Mouse (Mus musculus): ENCODE measurements around the gene Rap1gap. TPM values are rescaled to one million over a fixed set of nuclear protein-coding genes. Genes with fewer than 3 reads are reported as not detected.

Rap1gap gene
- polyA plus RNA-seq, 1 experiment from 2014 or later: 3.9 TPM

DNA sequence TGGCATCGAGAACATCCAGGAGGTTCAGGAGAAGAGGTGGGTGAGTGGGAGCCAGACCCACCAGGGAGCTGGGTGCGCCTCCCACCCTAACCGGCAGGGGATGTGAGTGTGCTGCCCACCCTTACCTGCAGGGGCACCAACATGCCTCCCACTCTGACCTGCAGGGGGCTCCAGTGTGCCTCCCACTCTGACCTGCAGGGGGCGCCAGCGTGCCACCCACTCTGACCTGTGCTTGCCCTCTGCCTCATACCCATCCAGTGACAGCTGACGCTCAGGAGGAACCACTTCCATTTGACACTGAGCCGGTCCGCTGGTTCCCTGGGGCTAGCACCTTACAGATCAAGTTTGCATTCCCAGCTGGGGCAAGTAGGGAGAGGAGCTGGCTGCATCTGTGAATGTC is 60.2 kb downstream of the Rap1gap start:
- H3K36me3 ChIP-seq (ENCODE audit: control insufficient read depth, insufficient read depth, low read length): no peaks in the 10 kb centered on the region
- no peak overlapping the region for H3K27ac ChIP-seq (replicated peaks in 1 of 2; ENCODE audit: control insufficient read depth in 1 of 2, insufficient read depth in 1 of 2, low read depth in 2 of 2, low read length in 2 of 2)
- no peak for ATAC-seq (ENCODE audit: insufficient number of reproducible peaks, insufficient read depth, low FRiP score, low read depth)
- H3K9ac ChIP-seq (ENCODE audit: low read length): peak overlapping the region; percentile 51; the same call in 1 of the 2 replicates
- 43% methylated on average over 8 of the region's 8 CpGs for WGBS
- no peaks in the 10 kb centered on the region for H3K9me3 ChIP-seq (ENCODE audit: control insufficient read depth, low read length)
- peak overlapping the region; percentile 54 for H3K4me2 ChIP-seq (ENCODE audit: low read length)
- peak overlapping the region; percentile 23 to 24; a peak in 3 of 4 replicates for H3K4me3 ChIP-seq (ENCODE audit: control insufficient read depth in 1 of 2, insufficient read depth in 1 of 2, low read depth in 1 of 2, low read length in 2 of 2)
- H3K27me3 ChIP-seq (ENCODE audit: control insufficient read depth, insufficient read depth, low read length): peaks cover 52% of the 10 kb centered on the region
- H3K4me1 ChIP-seq (ENCODE audit: control insufficient read depth in 2 of 2, insufficient read depth in 2 of 2, low read length in 2 of 2): peaks cover 0 to under 1% of the 10 kb centered on the region in 2 experiments; a peak in 1 of 4 replicates

DNA sequence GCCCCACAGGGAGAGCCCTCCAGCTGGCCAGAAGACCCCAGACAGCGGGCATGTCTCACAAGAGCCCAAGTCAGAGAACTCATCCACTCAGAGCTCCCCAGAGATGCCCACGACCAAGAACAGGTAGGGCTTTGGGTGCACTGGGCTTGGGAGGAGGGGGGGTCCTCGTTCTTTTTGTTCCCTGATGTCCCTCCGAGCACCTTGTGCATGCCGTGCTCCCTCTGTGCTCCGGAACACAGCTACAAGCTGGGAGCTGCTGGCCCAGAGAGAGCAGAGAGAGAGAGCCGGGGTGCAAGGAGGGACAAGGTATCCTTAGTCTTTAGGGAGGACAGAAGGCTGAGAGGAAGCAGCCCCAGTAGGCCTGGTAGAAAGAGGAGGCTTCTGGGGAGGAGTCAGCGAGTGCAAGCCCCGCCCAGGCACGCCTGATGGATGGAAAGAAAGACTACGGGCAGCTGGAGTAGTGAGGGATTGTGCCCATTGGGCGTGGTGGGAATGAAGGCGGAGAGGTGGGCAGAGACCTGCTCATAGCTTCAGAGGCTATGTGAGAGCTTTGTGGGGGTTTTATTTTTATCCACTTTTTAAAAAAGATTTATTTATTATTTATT is 61.1 kb downstream of the Rap1gap start:
- no peaks in the 10 kb centered on the region; a peak in 1 of 4 replicates for H3K4me1 ChIP-seq (ENCODE audit: control insufficient read depth in 2 of 2, insufficient read depth in 2 of 2, low read length in 2 of 2)
- WGBS: 73% methylated on average over 13 of the region's 13 CpGs

DNA sequence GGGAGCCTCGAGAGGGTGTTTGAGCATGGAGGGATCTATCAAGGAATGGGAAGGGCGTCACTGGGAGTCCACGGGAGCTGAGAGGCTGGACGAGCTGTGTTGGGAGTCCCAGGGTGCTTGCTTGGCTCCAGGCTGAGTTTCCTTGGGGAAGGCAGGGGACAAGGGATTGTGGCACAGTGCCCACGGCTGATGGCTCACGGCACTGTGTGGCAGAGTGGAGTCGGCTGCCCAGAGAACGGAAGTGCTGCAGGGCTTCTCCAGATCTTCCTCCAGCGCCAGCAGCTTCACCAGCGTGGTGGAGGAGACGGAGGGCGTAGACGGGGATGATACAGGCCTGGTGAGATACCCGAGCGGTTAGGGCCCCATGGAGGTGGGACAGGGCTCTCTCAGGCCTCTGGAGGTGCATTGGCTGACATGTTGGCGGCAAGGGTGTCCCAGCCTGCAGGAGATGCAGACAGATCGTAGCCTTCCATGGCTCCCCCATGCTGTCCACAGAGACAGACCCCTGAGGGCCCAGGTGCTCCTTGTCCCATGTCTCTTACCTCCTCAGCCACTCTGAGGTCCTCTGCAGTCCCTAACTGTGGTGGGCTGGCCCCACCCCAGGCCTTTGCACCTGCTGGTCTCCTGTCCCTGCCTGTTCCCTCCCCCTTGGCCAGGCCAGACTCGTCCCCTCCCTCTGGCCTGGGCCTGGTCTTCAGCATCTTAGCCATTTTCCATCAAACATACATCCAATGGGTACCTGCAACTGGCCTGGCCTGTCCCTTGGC is 62.4 kb downstream of the Rap1gap start:
- H3K4me1 ChIP-seq (ENCODE audit: control insufficient read depth in 2 of 2, insufficient read depth in 2 of 2, low read length in 2 of 2): no peaks in the 10 kb centered on the region; a peak in 1 of 4 replicates
- H3K27ac ChIP-seq (replicated peaks in 1 of 2; ENCODE audit: control insufficient read depth in 1 of 2, insufficient read depth in 1 of 2, low read depth in 2 of 2, low read length in 2 of 2): no peak overlapping the region
- ATAC-seq (ENCODE audit: insufficient number of reproducible peaks, insufficient read depth, low FRiP score, low read depth): 0 out of 2 replicates have a peak, but pooled peaks have one; percentile 3
- no peaks in the 10 kb centered on the region for H3K9me3 ChIP-seq (ENCODE audit: control insufficient read depth, low read length)
- H3K27me3 ChIP-seq (ENCODE audit: control insufficient read depth, insufficient read depth, low read length): peaks cover 50% of the 10 kb centered on the region
- no peak overlapping the region for H3K4me2 ChIP-seq (ENCODE audit: low read length)
- no peak overlapping the region for H3K9ac ChIP-seq (ENCODE audit: low read length)
- no peak overlapping the region for H3K4me3 ChIP-seq (ENCODE audit: control insufficient read depth in 1 of 2, insufficient read depth in 1 of 2, low read depth in 1 of 2, low read length in 2 of 2)
- WGBS: 73% methylated on average over 18 of the region's 18 CpGs
- H3K36me3 ChIP-seq (ENCODE audit: control insufficient read depth, insufficient read depth, low read length): no peaks in the 10 kb centered on the region

More for the DNA sequence above, 61.1 kb downstream of the Rap1gap start:
- H3K9me3 ChIP-seq (ENCODE audit: control insufficient read depth, low read length): no peaks in the 10 kb centered on the region
- no peak overlapping the region for H3K4me3 ChIP-seq (ENCODE audit: control insufficient read depth in 1 of 2, insufficient read depth in 1 of 2, low read depth in 1 of 2, low read length in 2 of 2)
- H3K36me3 ChIP-seq (ENCODE audit: control insufficient read depth, insufficient read depth, low read length): no peaks in the 10 kb centered on the region
- ATAC-seq (ENCODE audit: insufficient number of reproducible peaks, insufficient read depth, low FRiP score, low read depth): no peak
- H3K27me3 ChIP-seq (ENCODE audit: control insufficient read depth, insufficient read depth, low read length): peaks cover 48% of the 10 kb centered on the region
- no peak overlapping the region for H3K27ac ChIP-seq (replicated peaks in 1 of 2; ENCODE audit: control insufficient read depth in 1 of 2, insufficient read depth in 1 of 2, low read depth in 2 of 2, low read length in 2 of 2)
- H3K4me2 ChIP-seq (ENCODE audit: low read length): no peak overlapping the region
- H3K9ac ChIP-seq (ENCODE audit: low read length): no peak overlapping the region

DNA sequence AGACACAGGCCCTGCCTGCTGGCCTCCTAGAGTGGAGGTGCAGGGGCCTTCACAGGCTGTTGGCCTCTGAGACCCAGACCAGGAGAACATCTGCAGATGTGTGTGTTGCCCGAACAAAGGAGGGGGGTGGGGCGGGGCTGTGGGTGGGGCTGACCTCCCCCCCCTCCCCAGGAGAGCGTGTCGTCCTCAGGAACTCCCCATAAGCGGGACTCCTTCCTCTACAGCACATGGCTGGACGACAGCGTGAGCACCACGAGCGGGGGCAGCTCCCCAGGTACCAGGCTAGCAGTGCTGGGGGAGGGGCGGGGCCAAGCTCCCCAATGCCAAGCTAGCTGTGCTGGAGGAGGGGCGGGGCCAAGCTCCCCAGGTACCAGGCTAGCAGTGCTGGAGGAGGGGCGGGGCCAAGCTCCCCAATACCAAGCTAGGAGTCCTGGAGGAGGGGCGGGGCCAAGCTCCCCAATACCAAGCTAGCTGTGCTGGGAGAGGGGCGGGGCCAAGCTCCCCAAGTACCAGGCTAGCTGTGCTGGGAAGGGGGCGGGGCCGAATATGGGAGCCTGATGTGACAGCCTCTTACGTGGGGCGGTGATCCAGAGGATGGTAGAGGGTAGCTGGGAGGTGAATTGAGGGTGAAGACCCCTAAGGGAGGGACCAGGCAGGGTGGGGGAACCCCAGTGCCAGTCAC is 63.1 kb downstream of the Rap1gap start:
- H3K27ac ChIP-seq (replicated peaks in 1 of 2; ENCODE audit: control insufficient read depth in 1 of 2, insufficient read depth in 1 of 2, low read depth in 2 of 2, low read length in 2 of 2): no peak overlapping the region
- peaks cover 47% of the 10 kb centered on the region for H3K27me3 ChIP-seq (ENCODE audit: control insufficient read depth, insufficient read depth, low read length)
- no peak overlapping the region for H3K4me2 ChIP-seq (ENCODE audit: low read length)
- H3K4me3 ChIP-seq (ENCODE audit: control insufficient read depth in 1 of 2, insufficient read depth in 1 of 2, low read depth in 1 of 2, low read length in 2 of 2): no peak overlapping the region
- no peaks in the 10 kb centered on the region for H3K9me3 ChIP-seq (ENCODE audit: control insufficient read depth, low read length)
- 0 out of 2 replicates have a peak, but pooled peaks have one; percentile 8 for ATAC-seq (ENCODE audit: insufficient number of reproducible peaks, insufficient read depth, low FRiP score, low read depth)
- WGBS: 8% methylated on average over 17 of the region's 18 CpGs
- H3K4me1 ChIP-seq (ENCODE audit: control insufficient read depth in 2 of 2, insufficient read depth in 2 of 2, low read length in 2 of 2): no peaks in the 10 kb centered on the region; a peak in 1 of 4 replicates
- no peaks in the 10 kb centered on the region for H3K36me3 ChIP-seq (ENCODE audit: control insufficient read depth, insufficient read depth, low read length)
- H3K9ac ChIP-seq (ENCODE audit: low read length): no peak overlapping the region

DNA sequence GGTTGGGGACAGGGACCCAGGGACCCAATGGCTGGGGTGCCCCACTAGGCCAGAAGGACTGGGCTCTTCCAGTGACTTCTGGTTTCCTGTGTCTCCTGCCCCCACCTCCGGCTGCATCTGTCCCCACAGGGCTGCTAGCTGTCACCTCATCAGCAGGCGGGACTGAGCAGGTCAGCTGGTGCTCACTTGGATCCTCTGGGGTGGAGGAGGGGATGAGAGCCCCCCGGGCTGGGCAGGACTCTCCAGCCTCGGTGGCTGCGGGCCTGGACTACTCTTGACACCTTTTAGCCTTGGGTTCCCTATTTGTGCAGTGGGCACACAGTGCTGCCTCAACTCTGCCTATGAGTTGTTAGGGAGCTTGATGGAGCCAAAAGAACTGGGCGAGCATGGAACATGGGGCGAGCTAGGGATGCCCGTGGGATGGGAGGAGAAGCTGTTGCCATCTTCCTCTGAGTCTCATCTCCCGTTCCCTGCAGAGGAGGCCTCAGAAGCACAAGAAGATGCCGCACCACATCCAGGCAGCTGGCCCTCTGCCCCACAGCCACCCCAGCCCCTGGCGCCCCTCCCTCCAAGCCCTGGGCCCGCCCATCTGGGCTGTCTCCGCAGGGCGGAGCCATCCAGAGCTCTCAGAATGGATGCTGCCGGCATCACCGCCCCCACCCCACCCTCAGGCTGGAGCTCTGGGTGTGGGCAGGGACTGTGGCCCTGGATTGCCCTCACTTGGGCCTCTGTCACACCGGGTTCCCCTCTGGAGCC is 64.1 kb downstream of the Rap1gap start:
- no peaks in the 10 kb centered on the region; a peak in 1 of 4 replicates for H3K4me1 ChIP-seq (ENCODE audit: control insufficient read depth in 2 of 2, insufficient read depth in 2 of 2, low read length in 2 of 2)
- ATAC-seq (ENCODE audit: insufficient number of reproducible peaks, insufficient read depth, low FRiP score, low read depth): no peak
- no peak overlapping the region for H3K9ac ChIP-seq (ENCODE audit: low read length)
- H3K36me3 ChIP-seq (ENCODE audit: control insufficient read depth, insufficient read depth, low read length): no peaks in the 10 kb centered on the region
- no peak overlapping the region for H3K4me2 ChIP-seq (ENCODE audit: low read length)
- no peak overlapping the region for H3K27ac ChIP-seq (replicated peaks in 1 of 2; ENCODE audit: control insufficient read depth in 1 of 2, insufficient read depth in 1 of 2, low read depth in 2 of 2, low read length in 2 of 2)
- peaks cover 38% of the 10 kb centered on the region for H3K27me3 ChIP-seq (ENCODE audit: control insufficient read depth, insufficient read depth, low read length)
- whole genome bisulfite sequencing: 12% methylated on average over 16 of the region's 17 CpGs
- H3K9me3 ChIP-seq (ENCODE audit: control insufficient read depth, low read length): no peaks in the 10 kb centered on the region
- H3K4me3 ChIP-seq (ENCODE audit: control insufficient read depth in 1 of 2, insufficient read depth in 1 of 2, low read depth in 1 of 2, low read length in 2 of 2): peak overlapping the region in 1 of 2 experiments; percentile 13; a peak in 1 of 4 replicates

DNA sequence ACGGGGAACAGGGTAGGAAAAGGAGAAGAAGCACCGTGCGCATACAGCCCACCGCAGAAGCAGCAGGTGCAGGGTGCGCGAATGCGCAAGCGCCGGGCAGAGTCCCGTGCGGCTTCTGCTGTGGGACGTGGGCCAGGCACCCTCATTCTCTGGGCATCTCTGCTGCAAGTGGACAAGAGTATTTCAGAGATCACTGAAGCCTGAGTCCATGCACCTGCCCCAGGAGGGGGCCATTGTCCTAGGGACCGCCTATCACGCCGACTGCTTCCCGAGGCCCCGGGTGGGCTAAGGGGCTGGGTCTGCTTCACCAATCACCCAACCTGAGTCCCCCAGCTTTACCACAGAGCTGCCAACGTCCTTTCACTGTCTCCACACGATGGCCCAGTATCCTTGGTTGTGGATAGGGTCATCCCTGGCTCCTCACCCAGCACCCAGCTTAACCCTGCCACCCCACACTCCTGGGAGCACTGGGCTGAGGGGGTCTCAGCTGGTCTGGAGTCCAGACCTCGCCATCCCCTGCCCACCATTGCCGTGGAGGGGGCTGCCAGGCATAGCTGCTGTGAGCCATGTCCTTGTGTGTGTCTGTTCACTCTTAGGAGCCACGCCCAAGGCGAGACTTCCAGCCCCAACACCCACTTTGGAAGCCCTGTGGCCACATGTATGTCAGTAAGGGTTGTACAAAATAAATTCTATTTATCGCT is 64.8 kb downstream of the Rap1gap start:
- Histone ChIP-seq H3K27ac (replicated peaks in 1 of 2; ENCODE audit: control insufficient read depth in 1 of 2, insufficient read depth in 1 of 2, low read depth in 2 of 2, low read length in 2 of 2) (no peak overlapping the region), H3K9ac (ENCODE audit: low read length) (no peak overlapping the region), H3K9me3 (ENCODE audit: control insufficient read depth, low read length) (no peaks in the 10 kb centered on the region), H3K27me3 (ENCODE audit: control insufficient read depth, insufficient read depth, low read length) (peaks cover 32% of the 10 kb centered on the region), H3K4me2 (ENCODE audit: low read length) (no peak overlapping the region), H3K4me3 (ENCODE audit: control insufficient read depth in 1 of 2, insufficient read depth in 1 of 2, low read depth in 1 of 2, low read length in 2 of 2) (peak overlapping the region in 1 of 2 experiments; percentile 13; a peak in 1 of 4 replicates), H3K36me3 (ENCODE audit: control insufficient read depth, insufficient read depth, low read length) (no peaks in the 10 kb centered on the region), H3K4me1 (ENCODE audit: control insufficient read depth in 2 of 2, insufficient read depth in 2 of 2, low read length in 2 of 2) (no peaks in the 10 kb centered on the region; a peak in 1 of 4 replicates)
- 28% methylated on average over 24 of the region's 24 CpGs for WGBS
- no peak for ATAC-seq (ENCODE audit: insufficient number of reproducible peaks, insufficient read depth, low FRiP score, low read depth)

All from heart, embryonic 14.5 days (tissue).